Mouse (Mus musculus) neutrophil, adult 5-6 weeks (primary cell): ENCODE data around the gene Fam155a. TPM values are rescaled to one million over a fixed set of nuclear protein-coding genes. Genes with fewer than 3 reads are reported as not detected.

ENCODE experiments used
- ATAC-seq: fragments of 151-379, 151-347 bp; 2 replicates; pipeline ENCODE4 v1.8.0; 2017; ENCODE audit warnings: mild to moderate bottlenecking, moderate TSS enrichment; ENCODE audit not compliant: insufficient number of reproducible peaks, poor library complexity, low FRiP score, severe bottlenecking; ENCODE audit errors: extremely low read depth
- total RNA-seq: library from RNA; stranded (forward); fragments of 200-1000 nt; gene quantifications from 2 replicates; pipeline ENCODE4 v1.2.3, GENCODE M21; 2017

Fam155a gene
- total RNA-seq, 1 experiment from 2014 or later: not detected

- ATAC-seq: no peak
Observed at GRCm38 (mm10) chr8:9535730-9536372, 235.1 kb downstream of the Fam155a start.

- no peak for ATAC-seq
Observed at GRCm38 (mm10) chr8:9526515-9526914, 244.4 kb downstream of the Fam155a start.

GRCm38 (mm10) chr8:9521577-9521976, 249.4 kb downstream of the Fam155a start:
- no peak for ATAC-seq

- no peak for ATAC-seq
Observed at GRCm38 (mm10) chr8:9500751-9501150, 270.2 kb downstream of the Fam155a start.

- ATAC-seq: no peak
Observed at GRCm38 (mm10) chr8:9494225-9494598, 276.7 kb downstream of the Fam155a start.

- ATAC-seq: no peak
Observed at GRCm38 (mm10) chr8:9493557-9494224, 277.3 kb downstream of the Fam155a start.

GRCm38 (mm10) chr8:9482565-9482964, 288.4 kb downstream of the Fam155a start:
- no peak for ATAC-seq

GRCm38 (mm10) chr8:9471290-9471689, 299.7 kb downstream of the Fam155a start:
- no peak for ATAC-seq

GRCm38 (mm10) chr8:9470114-9470513, 300.8 kb downstream of the Fam155a start:
- ATAC-seq: no peak

GRCm38 (mm10) chr8:9461111-9461510, 309.9 kb downstream of the Fam155a start:
- ATAC-seq: no peak

GRCm38 (mm10) chr8:9460707-9461106, 310.3 kb downstream of the Fam155a start:
- no peak for ATAC-seq

GRCm38 (mm10) chr8:9458614-9459013, 312.3 kb downstream of the Fam155a start:
- ATAC-seq: no peak

GRCm38 (mm10) chr8:9455138-9455537, 315.8 kb downstream of the Fam155a start:
- no peak for ATAC-seq

- ATAC-seq: no peak
Observed at GRCm38 (mm10) chr8:9453742-9454141, 317.2 kb downstream of the Fam155a start.

GRCm38 (mm10) chr8:9451543-9451942, 319.4 kb downstream of the Fam155a start:
- no peak for ATAC-seq

GRCm38 (mm10) chr8:9448613-9449012, 322.3 kb downstream of the Fam155a start:
- ATAC-seq: no peak

GRCm38 (mm10) chr8:9437822-9438221, 333.1 kb downstream of the Fam155a start:
- no peak for ATAC-seq

- no peak for ATAC-seq
Observed at GRCm38 (mm10) chr8:9435501-9435900, 335.5 kb downstream of the Fam155a start.

- no peak for ATAC-seq
Observed at GRCm38 (mm10) chr8:9432635-9433372, 338.2 kb downstream of the Fam155a start.

GRCm38 (mm10) chr8:9428846-9429245, 342.1 kb downstream of the Fam155a start:
- no peak for ATAC-seq
